Mouse (Mus musculus) lung, adult 10 weeks (tissue): Measurements from ENCODE around the gene Capn3. TPM values are rescaled to one million over a fixed set of nuclear protein-coding genes. Genes with fewer than 3 reads are reported as not detected.

Source experiments
- polyA plus RNA-seq: library from polyadenylated mRNA; stranded (reverse); fragments of 350-450 nt; fragmentation: Illumina TruSeq; extraction: RNeasy Lipid Tissue Mini Kit (QIAGEN cat#74804); gene quantifications from one replicate; pipeline ENCODE4 v1.2.3, GENCODE M21; 2014; ENCODE audit warnings: low read depth, low replicate concordance; ENCODE audit not compliant: insufficient read depth

The Capn3 gene
- 0.68 TPM for polyA plus RNA-seq

DNA sequence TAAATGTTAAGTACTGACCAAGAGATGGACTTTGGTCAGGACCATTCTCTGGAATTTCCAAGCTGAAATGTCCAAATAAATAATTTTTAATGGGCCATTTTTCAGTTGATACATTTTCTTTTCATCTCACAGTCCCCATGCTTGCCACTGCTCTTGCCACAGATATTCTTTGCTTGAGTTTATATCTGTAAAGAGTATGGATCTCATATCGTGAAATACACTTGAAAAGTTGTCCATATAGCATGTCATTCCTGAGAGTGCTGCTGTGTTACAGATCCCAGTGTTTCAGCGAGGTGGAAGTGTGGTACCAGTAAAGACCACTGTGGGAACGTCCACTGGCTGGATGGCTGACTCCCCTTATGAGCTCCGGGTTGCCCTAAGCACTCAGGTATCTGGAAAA lies at the start of gene Capn3:
Gene Capn3 (plus strand): TSS at position 301 of the 400 bp plus-strand sequence.

Other genes with a start within 250 kb of the Capn3 start
- not detected for gene Pla2g4e, start 210.7 kb upstream of the Capn3 start, polyA plus RNA-seq
- not detected for gene Pla2g4d, start 166.8 kb upstream of the Capn3 start, polyA plus RNA-seq
- gene Pla2g4f, start 141.9 kb upstream of the Capn3 start, polyA plus RNA-seq, result 1.5 TPM
- 12.2 TPM for gene Vps39, start 102.9 kb upstream of the Capn3 start, polyA plus RNA-seq
- gene Ganc, start 52.1 kb upstream of the Capn3 start, polyA plus RNA-seq, result 5.6 TPM
- 20.3 TPM for gene Tmem87a, start 51.9 kb upstream of the Capn3 start, polyA plus RNA-seq
- 18.7 TPM for gene Zfp106, start 107.8 kb downstream of the Capn3 start, polyA plus RNA-seq
- 31.7 TPM for gene Snap23, start 111.7 kb downstream of the Capn3 start, polyA plus RNA-seq
- gene Haus2, start 153.4 kb downstream of the Capn3 start, polyA plus RNA-seq, result 8.7 TPM
- gene Lrrc57, start 153.5 kb downstream of the Capn3 start, polyA plus RNA-seq, result 19.1 TPM
- 18.7 TPM for gene Stard9, start 173.1 kb downstream of the Capn3 start, polyA plus RNA-seq